Mouse (Mus musculus): ENCODE measurements at regions not wholly inside any gene's neighbourhood (a gene's known extent, or its start where the extent isn't known, plus 50 kb on each side); places are given as distances from the start of the nearest gene placed in this dataset.

DNA sequence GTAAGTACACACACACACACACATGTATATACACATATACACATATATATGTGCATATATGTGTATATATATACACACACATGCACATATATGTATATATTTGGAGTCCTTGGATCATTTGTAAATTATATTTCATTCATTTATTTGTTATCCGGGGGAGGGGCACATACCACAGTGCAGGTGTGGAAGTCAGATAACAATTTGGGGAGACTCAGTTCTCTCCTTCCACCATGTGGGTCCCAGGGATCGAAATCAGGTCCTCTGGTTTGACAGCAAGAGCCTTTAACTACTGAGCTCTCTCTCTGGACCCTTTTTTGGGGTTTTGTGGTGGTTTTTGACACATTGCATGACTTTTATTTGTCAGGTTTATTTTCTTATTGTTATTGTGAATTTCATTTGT is 65.8 kb upstream of the Cecr2 start:
- no peak for TF ChIP-seq CTCF (IDR thresholded peaks at IDR 0.05; ENCODE audit: low read depth)
- no peak for TF ChIP-seq EP300 (optimal IDR thresholded peaks at IDR 0.05)

All from stomach, postnatal 0 days (tissue).